Mouse (Mus musculus): ENCODE measurements around the gene Tent2. TPM values are rescaled to one million over a fixed set of nuclear protein-coding genes. Genes with fewer than 3 reads are reported as not detected.

Gene Tent2
- polyA plus RNA-seq, 2 experiments from 2014 or later, result 10.5 to 19.5 TPM

GRCm38 (mm10) chr13:93141184-93141583, 51.0 kb downstream of the Tent2 start:
- ATAC-seq, result no peak

GRCm38 (mm10) chr13:93138059-93138458, 54.1 kb downstream of the Tent2 start:
- no peak for ATAC-seq

- ATAC-seq, result no peak
These were observed 55.1 kb downstream of the Tent2 start for GRCm38 (mm10) chr13:93137098-93137497.

- ATAC-seq, result no peak
These were observed 55.9 kb downstream of the Tent2 start for GRCm38 (mm10) chr13:93136251-93136650.

- ATAC-seq, result no peak
These were observed 56.7 kb downstream of the Tent2 start for GRCm38 (mm10) chr13:93135501-93135900.

GRCm38 (mm10) chr13:93130674-93131073, 61.5 kb downstream of the Tent2 start:
- no peak for ATAC-seq

GRCm38 (mm10) chr13:93128961-93129360, 63.2 kb downstream of the Tent2 start:
- no peak for ATAC-seq

GRCm38 (mm10) chr13:93128111-93128860, 63.9 kb downstream of the Tent2 start:
- no peak for ATAC-seq

GRCm38 (mm10) chr13:93122321-93122720, 69.9 kb downstream of the Tent2 start:
- no peak for ATAC-seq

- no peak for ATAC-seq
These were observed 74.9 kb downstream of the Tent2 start for GRCm38 (mm10) chr13:93117241-93117640.

- ATAC-seq, result no peak
These were observed 89.7 kb downstream of the Tent2 start for GRCm38 (mm10) chr13:93102340-93103090.

- no peak for ATAC-seq
These were observed 93.6 kb downstream of the Tent2 start for GRCm38 (mm10) chr13:93098596-93098995.

GRCm38 (mm10) chr13:93096643-93097042, 95.5 kb downstream of the Tent2 start:
- no peak for ATAC-seq

Other genes with a start within 250 kb of the Tent2 start
- under 1 TPM; 0.39 to 0.52 TPM for gene Cmya5, start 47.7 kb downstream of the Tent2 start, polyA plus RNA-seq (2017; shearing (Covaris generic))
- 1 to 10 TPM; 3.0 to 5.6 TPM for gene Homer1, start 107.2 kb upstream of the Tent2 start, polyA plus RNA-seq (2017; shearing (Covaris generic))

All from CD4-positive, CD25-positive, alpha-beta regulatory T cell, adult 4 months (primary cell).